Mouse (Mus musculus): Measurements from ENCODE around the gene Elp5.
"Not testable (repeated sequence)": the region's sequence is repeated elsewhere in the genome, so short reads cannot be mapped to it uniquely, and the experiment has no call there.

The Elp5 gene

DNA sequence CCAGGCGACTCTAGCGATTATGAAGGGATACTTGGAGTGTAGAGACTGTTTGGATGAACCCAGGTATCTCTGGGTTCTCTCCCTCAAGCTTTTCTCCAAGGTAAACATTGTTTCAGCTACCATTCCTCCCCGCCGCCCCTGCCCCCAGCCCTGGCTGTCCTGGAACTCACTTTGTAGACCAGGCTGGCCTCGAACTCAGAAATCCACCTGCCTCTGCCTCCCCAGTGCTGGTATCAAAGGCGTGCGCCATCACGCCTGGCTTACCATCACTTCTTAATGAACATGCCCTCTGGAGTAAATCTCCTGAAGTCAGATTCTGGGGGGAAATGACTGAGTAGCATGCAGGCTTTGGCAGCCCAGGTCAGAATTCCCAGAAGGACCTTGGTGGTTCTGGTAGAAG is at the start of gene Elp5:
Elp5 (minus strand) TSS at position 293 of the 400 bp plus-strand sequence.
- DNase-seq, result peak; percentile 22

DNA sequence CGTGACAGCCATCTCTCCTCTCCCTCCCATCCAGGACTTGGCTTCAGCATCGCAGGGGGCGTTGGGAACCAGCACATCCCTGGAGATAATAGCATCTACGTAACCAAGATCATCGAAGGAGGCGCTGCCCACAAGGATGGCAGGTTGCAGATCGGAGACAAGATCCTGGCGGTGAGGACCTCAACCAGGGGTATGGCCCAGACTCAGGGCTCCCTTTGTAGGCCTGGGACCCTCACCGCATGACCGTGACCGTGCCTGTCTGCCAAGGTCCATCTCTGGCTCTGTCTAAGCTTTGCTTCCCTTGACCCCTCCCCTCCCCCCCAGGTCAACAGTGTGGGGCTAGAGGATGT is 49.0 kb upstream of the Elp5 start:
- no peak for DNase-seq

DNA sequence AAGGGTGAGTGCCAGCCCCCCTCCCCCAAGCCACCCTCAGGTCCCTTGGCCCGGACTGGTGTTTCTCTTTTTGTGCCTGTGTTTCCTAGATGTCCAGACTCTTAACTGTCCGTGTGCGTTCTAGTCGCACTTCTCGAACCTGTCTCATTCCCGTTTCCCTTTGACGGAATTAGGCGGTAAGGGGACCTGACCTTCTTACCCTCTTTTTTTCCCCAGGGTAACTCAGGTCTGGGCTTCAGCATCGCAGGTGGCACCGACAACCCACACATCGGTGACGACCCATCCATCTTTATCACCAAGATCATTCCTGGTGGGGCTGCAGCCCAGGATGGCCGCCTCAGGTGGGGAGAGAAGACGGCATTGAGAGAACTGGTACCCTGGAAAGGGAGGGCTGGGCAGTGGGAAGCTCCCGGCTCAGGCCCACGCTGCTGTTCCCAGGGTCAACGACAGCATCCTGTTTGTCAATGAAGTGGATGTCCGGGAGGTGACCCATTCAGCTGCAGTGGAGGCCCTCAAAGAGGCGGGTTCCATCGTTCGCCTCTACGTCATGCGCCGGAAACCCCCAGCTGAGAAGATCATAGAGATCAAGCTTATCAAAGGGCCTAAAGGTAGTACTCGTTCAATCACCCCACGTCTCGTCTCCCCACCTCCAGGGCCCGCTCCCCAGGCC is 48.5 kb upstream of the Elp5 start:
- DNase-seq, result no peak

DNA sequence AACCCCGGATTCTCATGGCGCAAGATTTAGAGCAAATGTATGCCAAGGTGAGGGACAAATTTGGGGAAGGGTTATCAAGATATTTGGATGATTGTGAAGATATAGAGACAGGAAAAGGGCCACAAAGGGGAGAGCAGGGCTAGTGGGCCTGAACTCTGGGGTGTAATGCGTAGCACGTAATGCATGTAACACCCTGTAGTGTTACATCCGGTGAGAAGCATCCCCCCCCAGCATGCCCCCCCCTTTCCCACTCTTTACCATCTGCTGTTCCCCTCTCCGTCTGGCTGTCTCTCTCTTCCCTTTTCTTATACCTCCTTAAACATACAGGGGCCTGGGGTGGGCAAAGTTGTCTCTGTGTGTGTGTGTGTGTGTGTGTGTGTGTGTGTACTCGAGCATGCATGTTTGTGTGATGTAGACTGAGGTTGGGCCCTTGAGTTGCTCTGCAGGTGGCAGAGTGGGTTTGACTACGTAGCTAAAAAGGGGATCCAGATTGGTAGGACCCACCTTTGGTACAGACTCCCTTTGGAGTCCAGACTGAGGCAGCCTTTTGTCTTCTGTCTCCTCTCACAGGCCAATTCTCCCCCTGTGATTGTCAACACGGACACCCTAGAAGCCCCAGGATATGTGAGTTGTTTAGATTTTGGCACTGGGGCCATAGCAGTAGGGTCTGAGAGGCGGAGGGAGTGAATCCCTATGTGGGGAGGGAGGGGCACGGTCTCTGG is 47.7 kb upstream of the Elp5 start:
- no peak for DNase-seq

DNA sequence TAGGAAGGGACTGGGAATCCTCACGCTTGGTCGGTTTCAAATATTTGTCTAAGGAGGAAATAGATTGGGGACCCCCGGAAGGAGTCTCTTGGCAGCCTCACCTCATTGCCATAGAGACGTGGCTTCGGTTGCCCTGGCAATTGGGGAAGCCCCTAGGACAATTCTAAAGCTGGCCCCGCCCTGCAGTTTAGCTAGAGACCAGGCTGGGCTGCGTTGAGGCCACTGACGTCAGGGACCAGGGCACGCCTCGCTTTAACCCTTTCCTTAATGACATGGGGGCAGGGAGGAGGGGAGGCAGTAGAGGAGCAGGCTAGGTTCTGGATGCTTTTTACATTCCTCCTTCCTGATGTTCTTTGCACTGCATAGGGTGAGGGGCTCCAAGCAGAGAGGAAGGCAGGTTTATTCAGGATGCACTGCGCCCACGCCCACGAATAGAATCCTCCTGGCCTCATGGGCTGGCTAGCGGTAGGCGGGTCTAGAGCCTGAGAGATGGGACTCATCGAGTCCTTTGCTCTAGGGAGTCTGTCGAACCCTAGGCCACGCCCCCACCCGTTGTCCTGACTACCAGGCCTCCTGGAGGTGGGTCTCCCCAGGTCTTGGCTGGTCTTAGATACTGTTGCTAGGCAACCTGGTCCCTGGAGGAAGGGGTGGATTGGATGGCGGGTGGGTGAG is 46.9 kb upstream of the Elp5 start:
- peak; percentile 75 for DNase-seq

DNA sequence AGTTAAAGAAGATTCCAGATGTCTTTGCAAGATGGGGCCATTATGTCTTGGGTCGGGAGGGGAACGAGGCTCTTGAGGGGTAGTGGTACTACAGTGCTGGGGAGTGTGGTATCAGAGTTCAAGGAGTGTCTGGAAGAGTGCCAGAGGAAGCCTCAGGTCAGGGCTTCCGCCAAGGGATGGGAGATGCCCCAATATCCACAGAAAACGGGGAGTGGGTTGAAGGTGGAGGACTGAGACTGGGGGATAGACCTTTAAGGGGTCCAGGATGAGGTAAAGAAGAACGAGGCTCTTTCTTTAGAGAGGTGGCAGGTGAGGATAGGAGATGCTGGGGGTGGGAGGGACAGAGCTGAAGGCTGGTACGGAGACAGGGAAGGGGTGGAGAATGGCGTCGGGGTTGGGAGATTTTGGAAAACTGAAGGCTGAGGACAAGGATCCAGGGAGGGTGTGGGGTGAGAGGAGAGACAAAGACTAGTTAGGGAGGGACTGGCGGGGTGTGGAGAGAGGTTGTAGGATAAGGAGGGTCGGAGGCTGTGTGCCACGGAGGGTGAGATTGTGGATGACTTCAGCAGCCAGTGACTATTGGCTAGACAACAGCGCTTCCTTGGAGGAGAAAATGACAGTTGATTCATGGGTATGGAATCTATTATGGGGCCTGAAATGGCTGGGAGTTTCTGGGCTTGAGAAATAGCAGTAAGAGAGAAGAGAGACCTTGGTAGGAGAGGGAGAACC is 46.2 kb upstream of the Elp5 start:
- no peak for DNase-seq

DNA sequence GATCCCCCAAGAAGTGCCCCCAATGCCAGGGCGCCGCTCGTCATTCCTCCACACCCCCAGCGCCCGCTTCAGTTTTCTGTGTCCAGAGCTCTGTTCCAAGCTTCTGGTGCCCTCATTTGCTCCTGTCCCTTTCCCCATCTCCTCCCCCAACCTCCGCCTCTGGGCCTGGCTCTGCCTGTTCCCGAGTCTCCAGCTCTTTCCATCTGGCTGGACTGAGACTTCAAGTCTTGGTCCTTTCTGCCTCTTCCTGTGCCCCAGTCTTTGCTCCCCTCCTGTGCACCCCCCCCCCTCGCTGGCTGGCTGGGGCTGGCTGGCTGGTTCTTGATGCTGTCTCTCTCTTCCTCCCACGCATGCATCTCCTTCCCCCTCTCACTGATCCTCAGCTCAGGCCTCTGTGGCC is 45.1 kb upstream of the Elp5 start:
- peak; percentile 57 for DNase-seq

DNA sequence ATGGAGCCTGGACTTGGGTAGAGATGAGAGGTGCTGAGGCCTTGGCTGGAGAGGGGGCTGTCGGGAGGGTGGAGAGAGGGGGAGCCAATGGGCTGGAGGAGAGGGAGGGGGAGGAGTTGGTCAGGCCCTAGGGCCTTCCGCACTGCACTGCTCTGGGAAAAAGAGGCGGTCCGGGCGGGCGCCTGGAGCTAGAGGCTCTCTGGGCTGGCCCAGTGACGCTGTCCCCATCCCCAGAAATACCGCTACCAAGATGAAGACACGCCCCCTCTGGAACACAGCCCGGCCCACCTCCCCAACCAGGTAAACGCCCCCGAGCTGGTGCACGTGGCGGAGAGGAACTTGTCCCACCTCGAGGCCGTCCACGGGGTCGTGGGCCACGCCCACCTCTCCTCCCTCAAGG is 44.4 kb upstream of the Elp5 start:
- no peak for DNase-seq

DNA sequence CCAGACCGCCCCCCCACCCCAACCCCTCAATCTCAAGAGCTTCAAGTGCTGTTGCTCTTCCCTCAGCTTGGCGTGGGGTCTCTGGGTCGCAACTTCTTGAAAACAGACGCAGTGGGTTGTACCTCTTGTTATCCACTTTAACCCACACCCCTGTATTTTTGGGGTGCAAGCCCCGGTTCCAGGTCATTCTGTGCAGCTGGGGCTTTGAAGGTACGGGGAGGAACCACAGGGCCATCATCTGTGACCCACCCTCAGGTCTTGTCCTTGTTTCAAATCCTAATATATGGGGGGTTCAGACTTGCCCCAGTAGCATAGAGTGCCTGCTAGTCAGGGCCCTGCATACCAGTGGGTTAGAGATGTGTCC is 41.8 kb upstream of the Elp5 start:
- no peak for DNase-seq

DNA sequence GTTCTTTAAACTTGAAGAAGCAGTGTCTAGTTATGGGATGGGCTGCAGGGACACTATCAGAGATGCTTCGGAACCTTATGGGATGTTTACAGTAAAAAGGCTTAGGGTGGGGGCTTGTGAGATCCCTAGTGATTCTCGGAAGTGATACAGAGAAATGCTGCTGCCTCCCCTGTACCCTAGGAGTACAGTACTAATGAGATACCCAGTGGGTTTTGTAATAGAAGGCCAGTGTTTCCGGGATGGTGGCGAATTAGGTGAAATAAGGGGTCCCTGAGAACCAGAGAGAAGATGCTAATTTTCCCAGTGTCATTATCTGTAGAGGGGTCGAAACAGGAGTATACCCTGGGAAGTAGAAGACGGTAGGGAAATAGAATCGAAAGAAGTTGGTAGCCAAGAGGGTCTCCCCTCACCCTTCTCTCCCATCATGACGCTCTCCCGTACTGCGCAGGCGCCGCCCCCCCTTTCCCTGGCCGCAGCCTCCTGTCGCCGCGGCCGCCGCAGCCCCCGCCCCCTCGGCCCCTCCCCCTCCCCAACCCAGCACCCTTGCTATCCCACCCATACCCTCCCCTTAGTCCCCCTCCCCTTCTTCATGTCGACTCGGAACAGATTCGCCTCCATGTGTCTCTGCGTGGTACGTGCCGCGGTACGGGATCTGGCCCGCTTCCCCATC is 41.3 kb upstream of the Elp5 start:
- peak; percentile 73 for DNase-seq

DNA sequence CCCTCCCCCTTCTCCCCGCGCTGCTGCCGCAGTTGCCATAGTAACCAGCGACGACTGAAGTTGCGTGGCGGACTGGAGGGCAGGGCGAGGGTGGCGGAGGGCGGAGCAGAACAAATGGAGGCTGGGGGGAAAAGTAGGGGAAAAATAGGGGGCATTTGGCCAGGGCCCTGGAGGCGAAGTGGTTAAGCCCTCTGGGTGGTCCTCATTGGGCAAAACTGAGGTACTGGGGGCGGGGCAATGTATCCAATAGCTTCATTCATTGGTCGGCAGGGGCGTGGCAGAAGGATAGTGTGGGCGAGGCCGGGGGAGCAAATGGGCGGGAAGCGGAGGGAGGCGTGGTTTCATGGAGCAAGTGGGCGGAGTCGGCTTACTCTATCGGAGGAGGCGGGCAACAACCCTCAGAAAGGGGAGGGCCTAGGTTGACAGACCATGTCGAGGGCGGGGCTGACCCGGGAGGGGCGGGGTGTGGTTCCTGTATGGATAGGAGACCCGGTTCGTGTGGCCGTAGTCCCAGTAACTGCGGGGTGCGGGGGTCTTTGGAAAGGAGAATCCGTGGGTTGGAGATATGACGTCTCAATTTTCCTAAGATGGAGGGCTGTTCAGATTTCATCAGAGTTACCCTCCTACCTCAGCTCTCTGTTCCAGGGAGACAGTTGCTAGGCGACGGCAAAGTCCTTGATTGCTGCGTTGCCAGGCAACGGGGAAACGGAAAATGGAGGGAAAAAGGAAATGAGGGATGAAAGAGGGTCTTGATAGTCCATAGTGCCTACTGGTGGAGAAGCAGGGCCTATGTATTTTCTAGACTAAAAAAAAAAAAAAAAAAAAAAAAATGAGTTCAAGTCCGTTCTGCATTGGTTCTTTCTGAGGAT is 39.2 kb upstream of the Elp5 start:
- DNase-seq, result peak; percentile 98

DNA sequence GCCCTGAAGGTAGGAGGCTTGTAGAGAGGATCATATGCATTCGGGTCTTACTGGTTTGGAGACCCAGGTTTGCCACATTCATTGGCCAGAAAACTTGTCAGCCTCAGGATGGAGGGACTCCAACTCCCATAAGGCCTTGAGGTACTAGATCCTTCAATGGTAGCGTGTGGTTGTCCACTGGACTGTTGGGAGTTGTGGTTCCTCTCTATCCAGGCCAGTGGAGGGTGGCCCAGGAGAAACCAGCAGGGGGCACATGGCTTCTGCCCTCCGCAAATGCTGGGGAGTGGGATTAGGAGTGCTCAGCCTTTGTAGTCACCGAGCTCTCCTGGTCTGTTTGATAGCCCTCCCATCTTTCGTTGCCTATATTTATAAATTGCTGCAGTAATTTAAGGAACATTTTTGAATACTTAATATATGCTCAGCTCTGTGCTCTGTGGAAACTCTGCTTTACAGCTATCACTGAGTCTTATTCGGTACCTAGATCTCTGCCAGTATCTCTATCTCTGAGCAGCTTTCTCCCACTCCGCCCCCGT is 38.5 kb upstream of the Elp5 start:
- peak; percentile 82 for DNase-seq

DNA sequence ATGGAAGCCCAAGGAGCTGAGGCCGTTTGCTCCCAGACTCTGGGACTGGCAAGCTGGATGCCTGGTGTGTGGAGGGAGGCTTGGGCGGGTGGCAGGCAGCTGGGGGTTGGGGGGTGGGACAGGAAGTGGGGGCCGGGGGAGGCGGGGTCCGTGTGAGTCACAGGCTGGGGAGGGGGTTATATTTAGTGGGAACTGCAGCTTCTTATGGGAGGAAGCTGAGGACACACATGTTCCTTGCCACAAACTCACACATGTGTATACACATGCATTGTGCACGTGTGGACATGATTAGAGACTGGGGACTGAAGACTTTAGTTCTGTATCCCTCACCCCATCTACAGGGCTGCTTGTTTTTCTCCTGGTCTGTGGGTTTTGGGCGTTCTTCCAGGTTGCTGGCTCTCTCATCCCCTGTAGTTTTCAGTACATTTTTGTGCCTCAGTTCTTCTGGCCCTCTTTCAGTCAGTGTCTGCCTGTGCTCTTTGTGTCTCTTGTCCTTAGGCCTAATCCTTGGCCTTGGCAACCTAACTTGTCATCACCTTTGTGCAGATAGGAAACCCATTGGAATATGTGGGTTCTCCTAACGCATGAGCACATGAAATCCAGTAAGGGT is 37.8 kb upstream of the Elp5 start:
- DNase-seq, result peak; percentile 81

DNA sequence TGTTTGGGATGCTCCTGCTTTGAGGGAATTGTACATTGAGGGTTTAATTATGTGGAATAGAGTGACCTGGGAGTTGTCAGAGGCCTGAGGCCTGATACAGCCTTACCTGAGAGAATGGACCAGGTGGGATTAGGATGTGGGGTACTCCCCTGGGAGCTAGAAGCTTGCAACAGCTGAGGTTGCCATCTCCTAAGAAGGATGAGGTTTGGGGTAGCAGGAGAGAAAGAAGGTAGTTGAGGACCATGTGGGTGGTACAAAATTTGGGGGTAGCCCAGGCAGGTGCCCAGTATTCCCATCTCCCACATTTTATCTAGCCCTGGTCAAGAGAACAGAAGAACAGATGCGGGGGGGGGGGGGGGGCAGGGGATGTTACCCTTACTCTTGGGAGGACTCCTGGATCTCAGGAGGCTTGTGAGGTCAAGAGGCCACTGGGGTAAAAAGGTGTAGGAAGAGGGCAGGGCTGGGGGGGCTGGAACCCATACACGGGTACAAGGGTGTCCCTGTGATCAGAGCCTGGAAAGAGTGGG is 37.2 kb upstream of the Elp5 start:
- no peak for DNase-seq

DNA sequence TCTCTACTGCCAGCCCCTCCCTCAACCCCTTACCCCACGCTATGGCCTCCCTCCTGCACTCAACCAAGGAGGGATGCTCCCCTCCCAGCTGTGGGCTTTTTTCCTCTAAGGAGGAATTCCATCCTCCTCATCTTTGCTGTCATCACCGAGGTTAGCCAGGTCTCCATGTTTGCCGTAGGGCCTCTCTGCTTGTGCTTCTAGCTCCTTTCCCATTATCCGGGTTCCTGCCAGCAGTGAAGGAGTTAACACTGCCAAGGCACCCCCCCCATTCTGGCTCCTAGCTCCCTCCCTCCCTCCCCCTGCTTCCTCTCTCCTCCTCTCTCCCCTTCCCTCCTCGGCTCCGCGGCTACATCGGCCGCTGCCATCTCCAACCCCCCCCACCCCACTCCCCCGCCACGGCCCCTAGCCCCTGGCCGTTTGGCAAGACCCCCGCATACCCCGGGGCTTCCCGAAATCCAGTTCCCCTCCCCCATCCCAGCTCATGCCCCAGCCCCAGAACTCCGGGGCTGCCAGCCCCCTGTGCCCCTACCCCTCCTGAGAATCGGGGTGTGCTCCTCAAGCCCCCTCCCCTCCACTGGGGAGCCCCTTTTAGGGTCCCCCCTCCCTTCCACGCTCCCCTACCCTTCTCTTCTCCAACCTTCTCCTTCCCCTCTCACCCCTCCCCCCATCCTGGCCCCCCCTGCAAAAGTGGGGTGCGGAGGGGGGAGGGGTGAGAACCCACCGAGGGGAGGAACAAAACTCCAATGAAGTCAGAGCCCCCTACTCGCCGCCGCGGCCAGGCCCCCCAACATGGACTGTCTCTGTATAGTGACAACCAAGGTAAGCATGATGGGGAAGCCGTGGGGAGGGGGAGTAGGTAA is 36.0 kb upstream of the Elp5 start:
- DNase-seq, result peak; percentile 72

DNA sequence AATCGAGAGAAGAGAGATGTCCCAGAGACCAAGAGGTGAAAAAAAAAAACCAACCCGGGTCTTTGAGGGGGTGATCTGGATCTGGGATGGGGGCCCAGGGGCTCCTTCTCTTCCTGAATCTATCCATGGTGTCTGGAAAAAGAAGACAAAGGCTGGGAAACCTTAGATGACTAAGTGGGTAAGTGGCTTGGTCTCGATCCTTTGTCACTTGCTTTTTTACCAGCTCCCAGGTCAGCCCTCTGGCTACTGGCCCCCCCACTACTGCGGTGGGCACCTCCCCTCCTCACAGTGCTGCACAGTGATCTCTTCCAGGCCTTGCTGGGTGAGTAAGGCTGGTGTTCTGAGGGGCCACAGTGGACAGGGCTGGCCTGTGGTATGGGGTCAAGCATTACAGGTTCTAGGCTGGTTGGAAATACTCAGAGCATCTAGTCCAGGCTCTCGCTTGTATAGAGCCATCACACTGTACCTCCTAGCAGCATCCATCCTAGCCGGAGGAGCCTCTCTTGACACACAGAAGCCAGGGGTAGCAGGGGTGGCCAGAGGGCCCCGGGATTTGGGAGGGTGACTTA is 35.0 kb upstream of the Elp5 start:
- DNase-seq, result no peak

DNA sequence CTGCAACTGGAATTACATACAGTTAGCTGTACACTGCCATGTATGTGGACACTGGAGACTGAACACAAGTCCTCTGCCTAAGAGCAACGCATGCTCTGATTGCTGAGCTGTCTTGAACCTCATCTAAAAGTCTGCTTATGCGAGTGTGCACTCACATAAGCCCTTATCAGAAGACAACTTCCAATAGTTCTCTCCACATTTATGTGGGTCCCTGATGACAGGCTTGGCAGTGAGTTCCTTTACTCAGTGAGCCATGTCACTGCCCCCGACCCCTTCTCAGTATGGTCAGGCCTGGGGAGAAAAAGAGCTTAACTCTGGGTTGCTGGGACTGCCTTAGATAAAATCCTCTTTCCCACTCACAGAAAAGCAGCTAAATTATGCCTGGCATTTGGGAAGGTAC is 34.4 kb upstream of the Elp5 start, which contains the start of gene Dlg4:
Dlg4 (plus strand) TSS at position 274 of the 400 bp plus-strand sequence.
- DNase-seq, result no peak

DNA sequence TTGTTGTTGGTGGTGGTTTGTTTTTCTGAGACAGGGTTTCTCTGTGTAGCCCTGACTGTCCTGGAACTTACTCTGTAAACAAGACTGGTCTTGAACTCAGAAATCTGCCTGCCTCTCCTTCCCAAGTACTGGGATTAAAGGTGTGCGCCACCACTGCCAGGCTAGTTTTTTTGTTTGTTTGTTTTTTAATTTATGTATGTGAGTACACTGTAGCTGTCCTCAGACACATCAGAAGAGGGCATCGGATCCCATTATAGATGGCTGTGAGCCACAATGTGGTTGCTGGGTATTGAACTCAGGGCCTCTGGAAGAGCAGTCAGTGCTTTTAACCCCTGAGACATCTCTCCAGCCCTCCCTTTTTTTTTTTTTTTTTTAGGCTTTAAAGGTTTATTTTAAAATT is 33.9 kb upstream of the Elp5 start:
- not testable (repeated sequence) for DNase-seq

DNA sequence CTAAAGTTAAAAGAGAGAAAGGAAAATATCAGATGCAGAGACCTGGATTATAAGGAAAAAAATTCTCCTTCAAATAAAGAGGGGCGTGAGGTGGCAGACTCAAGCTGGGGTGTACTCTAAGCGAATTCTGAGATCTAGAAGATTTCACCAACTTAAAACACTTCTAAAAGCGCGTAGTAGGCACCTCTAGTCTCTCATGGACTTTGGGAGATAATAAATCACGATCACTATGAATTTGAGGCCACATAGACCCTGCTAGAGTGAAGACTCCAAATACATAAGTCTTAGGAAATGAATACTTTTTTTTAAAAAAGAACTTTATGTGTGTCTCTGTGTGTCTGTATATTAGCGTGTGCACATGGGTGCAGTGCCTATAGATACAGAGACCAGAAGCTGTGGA is 33.4 kb upstream of the Elp5 start:
- DNase-seq, result no peak

Data from thymus, postnatal 4 days (tissue).